Mouse (Mus musculus): ENCODE results near the gene Bahd1. TPM values are rescaled to one million over a fixed set of nuclear protein-coding genes. Genes with fewer than 3 reads are reported as not detected.
A peak's percentile ranks its signal among the peaks of the same experiment; 100 is the strongest.

The Bahd1 gene
- polyA plus RNA-seq, 1 experiment from 2014 or later, result 1.8 TPM

DNA sequence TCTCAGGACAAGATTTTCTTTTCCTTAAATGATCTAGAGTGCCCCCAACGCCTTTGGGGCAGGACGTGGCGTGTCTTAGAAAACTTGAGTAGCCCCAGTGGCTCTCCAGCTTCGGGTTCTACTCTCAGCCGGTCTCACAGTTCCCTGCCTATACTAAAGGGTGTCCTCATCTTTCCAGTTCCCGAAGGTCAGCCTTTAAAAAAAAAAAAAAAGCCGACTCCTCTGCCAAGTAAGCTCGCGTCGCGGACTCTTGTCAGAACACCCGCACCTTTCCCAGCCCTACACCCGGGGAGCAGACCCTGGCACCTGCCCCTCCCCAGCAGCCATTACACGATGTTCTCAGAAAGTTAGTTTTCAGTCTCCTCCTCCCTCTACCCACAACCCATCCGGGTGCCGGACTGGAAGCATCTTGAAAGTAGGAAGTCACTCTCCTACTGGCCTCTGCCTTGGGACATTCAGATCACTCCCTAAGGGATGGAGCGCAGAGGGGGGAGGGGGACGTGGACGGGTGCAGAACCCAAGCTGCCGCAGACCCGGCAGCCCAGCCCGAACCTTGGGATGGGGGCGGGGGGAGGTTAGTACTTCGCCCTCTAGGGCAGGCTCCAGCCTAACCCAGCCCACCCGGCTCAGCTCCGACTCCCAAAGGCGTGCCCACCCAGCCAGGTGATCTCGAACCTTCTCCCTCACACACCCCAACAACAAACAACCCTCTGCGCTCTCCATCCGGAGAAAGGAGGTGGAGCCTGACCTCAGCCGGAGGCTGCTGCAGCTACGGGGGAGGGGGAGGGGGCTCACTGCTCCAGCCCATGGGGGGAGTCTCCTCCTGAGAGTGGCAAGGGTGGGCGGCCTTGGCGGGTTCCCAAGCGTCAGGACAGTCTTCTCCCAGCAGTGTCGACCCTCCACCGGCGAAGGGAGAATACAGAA is 3.9 kb upstream of the Bahd1 start:
- Histone ChIP-seq H3K36me3 (ENCODE audit: control insufficient read depth, insufficient read depth, low read length) (no peaks in the 10 kb centered on the region), H3K9ac (replicated peaks; ENCODE audit: low read depth, low read length) (0 out of 2 replicates have a peak overlapping the region, but pooled peaks have one; percentile 21), H3K9me3 (ENCODE audit: control insufficient read depth, low read depth, low read length) (no peaks in the 10 kb centered on the region), H3K27ac (ENCODE audit: low read length) (no peak overlapping the region), H3K4me1 (ENCODE audit: control insufficient read depth, insufficient read depth, low read length) (peaks cover 21% of the 10 kb centered on the region; the same call in 1 of the 2 replicates), H3K27me3 (ENCODE audit: control insufficient read depth, insufficient read depth, low read length) (peaks cover 50% of the 10 kb centered on the region), H3K4me3 (ENCODE audit: low read depth, low read length) (peak overlapping the region; percentile 40), H3K4me2 (replicated peaks; ENCODE audit: low read depth, low read length) (peak overlapping the region; percentile 82)
- WGBS, result 2% methylated on average over 37 of the region's 38 CpGs
- ATAC-seq (ENCODE audit: insufficient number of reproducible peaks, insufficient read depth, low FRiP score, low read depth), result peak; percentile 34; the same call in 1 of the 2 replicates

DNA sequence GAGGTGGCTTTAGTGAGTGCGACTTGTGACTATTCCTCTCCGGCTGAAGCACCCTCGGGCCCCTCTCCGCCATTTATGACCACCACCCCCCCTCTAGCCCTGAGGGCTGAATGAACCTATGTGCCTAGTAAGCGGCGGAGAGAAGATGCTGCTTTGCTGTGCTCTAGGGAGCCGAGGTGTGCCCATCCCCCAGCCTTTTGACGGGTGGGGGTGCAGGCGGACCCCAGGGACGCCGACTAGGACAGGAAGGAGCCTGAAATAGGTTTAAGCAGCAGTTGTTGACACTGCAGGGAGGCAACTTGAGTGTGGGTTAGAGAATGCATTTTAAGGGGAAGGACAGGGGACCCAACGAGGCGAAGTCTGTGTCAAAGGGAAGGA is 3.3 kb upstream of the Bahd1 start:
- Histone ChIP-seq H3K9ac (replicated peaks; ENCODE audit: low read depth, low read length) (0 out of 2 replicates have a peak overlapping the region, but pooled peaks have one; percentile 21), H3K4me3 (ENCODE audit: low read depth, low read length) (peak overlapping the region; percentile 40), H3K27ac (ENCODE audit: low read length) (no peak overlapping the region), H3K27me3 (ENCODE audit: control insufficient read depth, insufficient read depth, low read length) (peaks cover 50% of the 10 kb centered on the region), H3K9me3 (ENCODE audit: control insufficient read depth, low read depth, low read length) (no peaks in the 10 kb centered on the region), H3K36me3 (ENCODE audit: control insufficient read depth, insufficient read depth, low read length) (no peaks in the 10 kb centered on the region), H3K4me1 (ENCODE audit: control insufficient read depth, insufficient read depth, low read length) (peaks cover 21% of the 10 kb centered on the region; the same call in 1 of the 2 replicates), H3K4me2 (replicated peaks; ENCODE audit: low read depth, low read length) (peak overlapping the region; percentile 82)
- no peak for ATAC-seq (ENCODE audit: insufficient number of reproducible peaks, insufficient read depth, low FRiP score, low read depth)
- 1% methylated on average over 13 of the region's 13 CpGs for WGBS

GRCm38 (mm10) chr2:118897392-118897791 is 2.8 kb upstream of the Bahd1 start:
- Histone ChIP-seq H3K27ac (ENCODE audit: low read length) (no peak overlapping the region), H3K4me1 (ENCODE audit: control insufficient read depth, insufficient read depth, low read length) (peaks cover 21% of the 10 kb centered on the region; the same call in 1 of the 2 replicates), H3K36me3 (ENCODE audit: control insufficient read depth, insufficient read depth, low read length) (no peaks in the 10 kb centered on the region), H3K4me3 (ENCODE audit: low read depth, low read length) (peak overlapping the region; percentile 40), H3K9ac (replicated peaks; ENCODE audit: low read depth, low read length) (no peak overlapping the region), H3K9me3 (ENCODE audit: control insufficient read depth, low read depth, low read length) (no peaks in the 10 kb centered on the region), H3K4me2 (replicated peaks; ENCODE audit: low read depth, low read length) (peak overlapping the region; percentile 82), H3K27me3 (ENCODE audit: control insufficient read depth, insufficient read depth, low read length) (peaks cover 50% of the 10 kb centered on the region)
- ATAC-seq (ENCODE audit: insufficient number of reproducible peaks, insufficient read depth, low FRiP score, low read depth), result no peak
- WGBS, result 4% methylated on average over 7 of the region's 7 CpGs

- Histone ChIP-seq H3K9ac (replicated peaks; ENCODE audit: low read depth, low read length) (no peak overlapping the region), H3K4me2 (replicated peaks; ENCODE audit: low read depth, low read length) (0 out of 2 replicates have a peak overlapping the region, but pooled peaks have one; percentile 82), H3K9me3 (ENCODE audit: control insufficient read depth, low read depth, low read length) (no peaks in the 10 kb centered on the region), H3K4me1 (ENCODE audit: control insufficient read depth, insufficient read depth, low read length) (peaks cover 21% of the 10 kb centered on the region; the same call in 1 of the 2 replicates), H3K36me3 (ENCODE audit: control insufficient read depth, insufficient read depth, low read length) (no peaks in the 10 kb centered on the region), H3K4me3 (ENCODE audit: low read depth, low read length) (no peak overlapping the region), H3K27ac (ENCODE audit: low read length) (no peak overlapping the region), H3K27me3 (ENCODE audit: control insufficient read depth, insufficient read depth, low read length) (peaks cover 50% of the 10 kb centered on the region)
- 6% methylated on average over 11 of the region's 11 CpGs for whole genome bisulfite sequencing
- no peak for ATAC-seq (ENCODE audit: insufficient number of reproducible peaks, insufficient read depth, low FRiP score, low read depth)
These were observed 2.4 kb upstream of the Bahd1 start for GRCm38 (mm10) chr2:118897808-118898207.

DNA sequence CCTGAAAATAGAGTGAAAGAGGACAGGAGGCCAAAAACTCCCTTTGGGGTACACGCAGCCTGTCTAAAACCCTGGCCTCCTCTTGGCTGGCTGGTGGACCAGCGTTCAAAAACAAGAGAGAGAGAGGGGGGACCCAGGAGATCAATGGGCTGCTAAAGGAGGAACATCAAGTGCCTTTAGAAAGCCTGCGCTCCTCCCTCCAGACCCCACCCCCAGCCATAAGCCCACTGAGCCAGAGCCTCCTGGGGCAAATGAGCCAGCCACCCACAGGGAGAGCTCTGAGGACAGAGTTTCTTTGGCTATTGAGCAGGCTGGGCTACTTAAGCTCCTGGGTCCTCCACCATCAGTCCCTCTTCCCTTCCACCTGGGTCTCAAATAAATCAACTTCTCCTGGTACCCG is 1.4 kb upstream of the Bahd1 start:
- Histone ChIP-seq H3K4me2 (replicated peaks; ENCODE audit: low read depth, low read length) (no peak overlapping the region), H3K36me3 (ENCODE audit: control insufficient read depth, insufficient read depth, low read length) (no peaks in the 10 kb centered on the region), H3K4me3 (ENCODE audit: low read depth, low read length) (no peak overlapping the region), H3K27me3 (ENCODE audit: control insufficient read depth, insufficient read depth, low read length) (peaks cover 50% of the 10 kb centered on the region), H3K27ac (ENCODE audit: low read length) (no peak overlapping the region), H3K9ac (replicated peaks; ENCODE audit: low read depth, low read length) (no peak overlapping the region), H3K9me3 (ENCODE audit: control insufficient read depth, low read depth, low read length) (no peaks in the 10 kb centered on the region), H3K4me1 (ENCODE audit: control insufficient read depth, insufficient read depth, low read length) (peaks cover 31% of the 10 kb centered on the region; the same call in 1 of the 2 replicates)
- WGBS, result 15% methylated on average over 4 of the region's 4 CpGs
- no peak for ATAC-seq (ENCODE audit: insufficient number of reproducible peaks, insufficient read depth, low FRiP score, low read depth)

GRCm38 (mm10) chr2:118899306-118899705 is 871 bp upstream of the Bahd1 start:
- H3K27ac ChIP-seq (ENCODE audit: low read length), result no peak overlapping the region
- no peak overlapping the region for H3K4me3 ChIP-seq (ENCODE audit: low read depth, low read length)
- no peak overlapping the region for H3K4me2 ChIP-seq (replicated peaks; ENCODE audit: low read depth, low read length)
- no peaks in the 10 kb centered on the region for H3K36me3 ChIP-seq (ENCODE audit: control insufficient read depth, insufficient read depth, low read length)
- H3K27me3 ChIP-seq (ENCODE audit: control insufficient read depth, insufficient read depth, low read length), result peaks cover 50% of the 10 kb centered on the region
- H3K9me3 ChIP-seq (ENCODE audit: control insufficient read depth, low read depth, low read length), result no peaks in the 10 kb centered on the region
- H3K4me1 ChIP-seq (ENCODE audit: control insufficient read depth, insufficient read depth, low read length), result peaks cover 31% of the 10 kb centered on the region; the same call in 1 of the 2 replicates
- ATAC-seq (ENCODE audit: insufficient number of reproducible peaks, insufficient read depth, low FRiP score, low read depth), result no peak
- 16% methylated on average over 7 of the region's 7 CpGs for WGBS
- H3K9ac ChIP-seq (replicated peaks; ENCODE audit: low read depth, low read length), result no peak overlapping the region

DNA sequence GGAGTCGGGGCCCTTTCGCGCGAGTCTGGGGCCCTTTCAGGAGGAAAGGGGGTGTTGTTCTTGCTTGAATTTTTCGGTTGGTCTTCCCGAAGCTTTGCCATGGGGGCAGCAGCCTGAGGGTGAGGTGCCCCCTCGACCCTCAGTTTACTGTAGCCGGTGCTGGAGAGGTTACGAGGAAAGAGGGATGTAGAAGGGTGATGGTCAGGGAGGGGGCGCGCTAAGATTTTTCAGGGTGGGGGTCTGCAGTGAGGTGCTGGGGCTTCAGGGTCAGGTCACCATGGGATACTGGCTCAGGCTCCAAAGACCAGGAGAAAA is 606 bp downstream of the Bahd1 start:
- Histone ChIP-seq H3K4me1 (ENCODE audit: control insufficient read depth, insufficient read depth, low read length) (peaks cover 31% of the 10 kb centered on the region; the same call in 1 of the 2 replicates), H3K36me3 (ENCODE audit: control insufficient read depth, insufficient read depth, low read length) (no peaks in the 10 kb centered on the region), H3K4me2 (replicated peaks; ENCODE audit: low read depth, low read length) (peak overlapping the region; percentile 98), H3K9me3 (ENCODE audit: control insufficient read depth, low read depth, low read length) (no peaks in the 10 kb centered on the region), H3K27ac (ENCODE audit: low read length) (no peak overlapping the region), H3K9ac (replicated peaks; ENCODE audit: low read depth, low read length) (peak overlapping the region; percentile 36), H3K4me3 (ENCODE audit: low read depth, low read length) (peak overlapping the region; percentile 91), H3K27me3 (ENCODE audit: control insufficient read depth, insufficient read depth, low read length) (peaks cover 41% of the 10 kb centered on the region)
- ATAC-seq (ENCODE audit: insufficient number of reproducible peaks, insufficient read depth, low FRiP score, low read depth), result no peak
- 0% methylated on average over 11 of the region's 11 CpGs for WGBS

DNA sequence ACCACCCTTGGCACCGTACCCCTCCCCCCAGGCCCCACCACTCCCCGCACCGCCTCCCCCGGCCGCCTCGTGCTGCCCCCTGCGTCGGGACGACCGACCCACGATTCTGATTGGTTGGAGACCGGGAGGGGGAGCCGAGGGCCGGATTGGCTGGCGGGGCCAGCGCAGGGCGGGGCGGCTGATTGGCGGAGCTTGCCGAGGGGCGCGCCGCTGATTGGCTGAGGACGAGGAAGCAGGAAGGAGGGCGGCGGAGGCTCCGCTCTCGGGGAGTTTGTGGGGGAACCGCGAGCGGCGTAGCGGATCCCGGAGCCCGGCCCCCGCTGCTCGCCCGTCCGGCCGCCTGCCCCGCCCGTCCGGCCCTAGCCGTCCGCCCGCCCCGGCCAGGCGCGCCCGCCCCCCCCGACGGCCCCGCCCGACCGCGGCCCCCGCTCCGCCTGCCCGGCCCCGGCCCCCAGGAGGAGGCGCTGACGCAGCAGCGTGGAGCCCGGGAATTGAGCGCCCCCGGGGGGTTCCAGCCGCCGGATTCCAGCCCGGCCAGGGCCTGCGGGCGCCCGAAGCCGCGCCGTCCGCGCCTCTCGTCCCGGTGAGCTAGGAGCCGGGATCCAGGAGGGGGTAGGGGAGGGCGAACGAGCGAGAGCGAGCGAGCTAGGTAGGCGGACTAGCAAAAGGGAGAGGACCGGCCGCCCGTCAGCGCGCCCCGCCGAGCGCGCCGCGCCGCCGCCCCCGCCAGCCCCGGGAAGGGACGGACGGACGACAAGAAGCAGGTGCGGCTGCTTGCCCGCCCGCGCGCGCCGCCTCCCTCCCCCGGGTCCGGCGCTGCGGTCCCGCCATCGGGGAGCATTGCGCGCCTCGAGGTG is 1.2 kb downstream of the Bahd1 start:
- Histone ChIP-seq H3K9ac (replicated peaks; ENCODE audit: low read depth, low read length) (peak overlapping the region; percentile 77), H3K27me3 (ENCODE audit: control insufficient read depth, insufficient read depth, low read length) (peaks cover 37% of the 10 kb centered on the region), H3K36me3 (ENCODE audit: control insufficient read depth, insufficient read depth, low read length) (no peaks in the 10 kb centered on the region), H3K27ac (ENCODE audit: low read length) (peak overlapping the region; percentile 77), H3K9me3 (ENCODE audit: control insufficient read depth, low read depth, low read length) (no peaks in the 10 kb centered on the region), H3K4me1 (ENCODE audit: control insufficient read depth, insufficient read depth, low read length) (peaks cover 30% of the 10 kb centered on the region; the same call in 1 of the 2 replicates), H3K4me2 (replicated peaks; ENCODE audit: low read depth, low read length) (peak overlapping the region; percentile 98), H3K4me3 (ENCODE audit: low read depth, low read length) (peak overlapping the region; percentile 91)
- ATAC-seq (ENCODE audit: insufficient number of reproducible peaks, insufficient read depth, low FRiP score, low read depth), result peak; percentile 90
- under 1% methylated on average over 85 of the region's 120 CpGs for WGBS

Data from stomach, embryonic 14.5 days (tissue).